Mouse (Mus musculus): ENCODE measurements around the gene Id1.

Id1 gene

GRCm38 (mm10) chr2:152736090-152736601, at the start of gene Id1:
TSS of gene Id1 (plus strand) at chr2:152736251.
- peak; percentile 57 for DNase-seq (ENCODE audit: low spot score)

GRCm38 (mm10) chr2:152686399-152686798, 49.7 kb upstream of the Id1 start:
- DNase-seq (ENCODE audit: low spot score): no peak

DNA sequence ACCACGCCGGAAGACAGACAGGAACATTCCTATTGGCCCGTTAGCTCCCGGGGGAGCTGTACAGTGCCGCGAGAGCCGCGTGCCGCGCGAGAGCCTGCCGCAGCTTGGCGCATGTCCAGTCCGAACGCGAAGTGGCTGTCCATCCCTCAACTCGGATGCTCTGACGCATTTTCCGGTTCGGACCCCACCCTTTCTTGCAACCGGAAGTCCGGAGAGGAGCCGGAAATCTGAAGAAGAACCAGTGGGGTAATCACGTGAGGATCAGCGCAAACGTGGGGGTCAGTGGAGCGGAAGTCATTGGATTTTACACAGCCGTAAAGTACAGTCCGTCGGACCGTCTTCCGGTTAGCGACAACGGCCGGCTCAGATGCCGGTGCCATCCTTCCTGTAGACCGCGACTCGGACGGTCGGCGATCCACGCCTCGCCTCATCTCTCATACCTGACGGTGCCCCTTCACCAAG, 49.2 kb upstream of the Id1 start, which contains the start of gene Mcts2:
TSS of gene Mcts2 (plus strand) at position 230 of the 462 bp plus-strand sequence.
- peak; percentile 71 for DNase-seq (ENCODE audit: low spot score)

DNA sequence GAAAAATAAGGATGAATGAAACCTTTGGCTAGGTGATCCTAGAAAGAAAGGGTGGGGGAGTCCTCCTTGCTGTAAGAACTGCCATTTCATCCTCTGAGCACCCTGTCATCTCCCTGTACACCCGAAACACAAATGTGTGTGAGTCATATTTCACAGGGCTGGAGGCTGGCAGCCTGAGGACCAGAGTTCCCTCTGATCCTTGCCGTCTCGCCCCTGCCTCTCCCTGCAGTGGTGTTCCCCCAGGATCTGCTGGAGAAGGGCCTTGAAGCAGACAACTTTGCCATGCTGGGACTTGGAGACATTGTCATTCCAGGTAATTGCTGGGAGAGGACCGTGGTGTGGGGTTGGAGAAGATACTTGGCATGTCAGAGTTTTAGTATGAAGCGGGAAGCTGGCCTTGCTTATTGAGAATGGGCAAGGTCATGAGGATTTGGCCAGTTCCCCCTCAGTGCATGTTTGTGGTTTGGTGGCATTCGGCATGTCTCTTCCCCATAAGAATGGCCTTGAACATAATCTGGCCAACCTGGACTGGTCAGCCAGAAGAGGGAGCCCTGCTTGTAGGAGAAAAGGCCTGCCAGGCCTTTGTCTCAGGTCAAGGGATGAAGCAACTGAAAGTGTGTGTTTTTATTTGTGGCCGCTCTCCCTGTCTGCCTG, 44.4 kb upstream of the Id1 start:
- no peak for DNase-seq (ENCODE audit: low spot score)

- DNase-seq (ENCODE audit: low spot score): no peak
Measured at GRCm38 (mm10) chr2:152693233-152693632, 42.8 kb upstream of the Id1 start.

DNA sequence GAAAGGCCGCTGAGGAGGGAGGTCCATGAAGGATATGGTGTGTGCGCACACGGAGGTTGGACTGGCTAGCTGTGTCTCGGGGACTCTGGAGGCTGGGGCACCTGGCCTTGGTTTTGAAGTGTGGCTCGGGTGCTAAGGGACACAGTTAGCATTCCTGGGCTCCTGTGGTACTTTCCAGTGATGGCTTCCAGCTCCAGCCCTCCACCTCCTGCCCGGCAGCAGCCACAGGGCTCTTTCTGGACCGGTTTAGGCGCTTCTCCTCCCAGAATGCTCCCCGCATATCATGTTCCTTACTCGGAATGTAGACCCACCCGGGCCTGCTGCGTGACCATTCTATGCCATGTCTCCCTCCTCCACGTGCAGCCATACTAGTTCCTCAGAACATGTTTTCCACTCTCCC, 42.3 kb upstream of the Id1 start:
- DNase-seq (ENCODE audit: low spot score): no peak

GRCm38 (mm10) chr2:152694708-152695107, 41.3 kb upstream of the Id1 start:
- no peak for DNase-seq (ENCODE audit: low spot score)

DNA sequence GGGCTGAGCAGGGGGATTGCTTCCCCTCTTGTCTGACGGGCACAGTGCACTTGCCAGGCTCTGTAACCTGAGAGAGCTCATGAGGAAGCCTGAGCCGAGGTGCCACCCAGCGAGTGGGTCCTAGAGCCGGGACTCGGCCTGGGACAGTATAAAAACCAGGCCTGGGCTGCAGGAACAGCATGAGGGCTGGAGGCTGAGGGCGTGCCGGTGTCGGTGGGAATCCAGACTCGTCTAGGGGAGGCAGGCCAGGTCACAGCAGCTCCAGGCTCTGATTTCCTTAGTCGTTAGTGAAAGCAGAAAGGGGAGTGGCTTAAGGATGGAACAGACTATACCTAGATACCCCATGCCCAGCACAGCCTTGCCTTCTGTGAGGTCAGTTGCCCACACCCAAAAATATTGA, 40.0 kb upstream of the Id1 start:
- DNase-seq (ENCODE audit: low spot score): no peak

DNA sequence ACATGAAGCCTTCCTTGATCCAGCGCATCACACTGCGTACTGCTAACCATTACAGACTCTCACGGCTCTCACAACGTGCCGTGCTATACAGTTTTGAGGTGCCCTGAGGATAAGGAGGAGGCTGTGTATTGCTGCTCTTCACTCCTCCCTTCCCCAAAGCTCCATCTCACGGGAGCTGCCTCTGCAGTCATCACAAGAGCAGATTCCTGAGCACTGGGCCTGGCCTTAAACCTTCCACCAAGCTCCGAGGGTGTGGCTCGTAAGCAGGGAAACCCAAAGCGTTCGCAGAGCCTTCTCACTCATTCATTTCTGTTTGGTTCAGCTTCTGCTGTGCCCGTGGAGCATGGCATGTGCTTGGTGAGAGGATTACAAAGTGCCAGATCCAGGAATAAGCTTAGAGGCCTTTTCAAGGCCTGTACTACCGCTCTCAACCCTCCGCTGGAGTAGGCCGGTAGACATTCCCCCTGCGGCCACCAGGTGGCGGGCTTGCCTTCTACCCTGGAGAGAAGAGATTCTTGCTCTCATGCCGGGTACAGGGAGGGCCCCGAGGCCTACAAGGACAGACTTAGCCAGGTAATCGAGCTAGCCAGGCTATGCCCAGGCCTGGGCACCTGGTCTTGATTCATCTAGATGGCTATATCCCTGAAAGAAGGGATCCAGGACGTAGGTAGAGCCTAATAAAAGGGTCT, 39.4 kb upstream of the Id1 start:
- peak; percentile 80 for DNase-seq (ENCODE audit: low spot score)

DNA sequence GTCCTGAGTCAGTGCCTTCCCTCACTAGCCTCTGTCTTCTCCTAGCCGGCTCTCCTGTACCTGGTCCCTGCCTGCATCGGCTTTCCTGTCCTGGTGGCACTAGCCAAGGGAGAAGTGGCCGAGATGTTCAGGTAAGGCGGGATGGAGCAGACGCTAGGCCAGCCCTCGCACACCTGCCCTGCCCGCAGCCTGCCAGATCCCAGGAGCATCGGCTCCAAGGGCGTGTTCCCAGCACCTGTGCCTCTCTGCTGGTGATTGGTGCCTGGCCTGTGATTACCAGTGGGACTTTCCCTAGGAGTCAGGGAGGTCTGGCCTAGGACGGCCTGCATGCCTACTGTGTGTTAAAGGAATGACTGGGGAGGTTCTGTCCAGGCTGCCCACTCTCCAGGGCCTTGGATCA, 35.9 kb upstream of the Id1 start:
- no peak for DNase-seq (ENCODE audit: low spot score)

- DNase-seq (ENCODE audit: low spot score): no peak
Measured at GRCm38 (mm10) chr2:152700725-152701124, 35.3 kb upstream of the Id1 start.

- DNase-seq (ENCODE audit: low spot score): no peak
Measured at GRCm38 (mm10) chr2:152703596-152704255, 32.3 kb upstream of the Id1 start.

- DNase-seq (ENCODE audit: low spot score): no peak
Measured at GRCm38 (mm10) chr2:152704256-152704605, 31.8 kb upstream of the Id1 start.

GRCm38 (mm10) chr2:152704811-152705370, 31.2 kb upstream of the Id1 start:
- no peak for DNase-seq (ENCODE audit: low spot score)

DNA sequence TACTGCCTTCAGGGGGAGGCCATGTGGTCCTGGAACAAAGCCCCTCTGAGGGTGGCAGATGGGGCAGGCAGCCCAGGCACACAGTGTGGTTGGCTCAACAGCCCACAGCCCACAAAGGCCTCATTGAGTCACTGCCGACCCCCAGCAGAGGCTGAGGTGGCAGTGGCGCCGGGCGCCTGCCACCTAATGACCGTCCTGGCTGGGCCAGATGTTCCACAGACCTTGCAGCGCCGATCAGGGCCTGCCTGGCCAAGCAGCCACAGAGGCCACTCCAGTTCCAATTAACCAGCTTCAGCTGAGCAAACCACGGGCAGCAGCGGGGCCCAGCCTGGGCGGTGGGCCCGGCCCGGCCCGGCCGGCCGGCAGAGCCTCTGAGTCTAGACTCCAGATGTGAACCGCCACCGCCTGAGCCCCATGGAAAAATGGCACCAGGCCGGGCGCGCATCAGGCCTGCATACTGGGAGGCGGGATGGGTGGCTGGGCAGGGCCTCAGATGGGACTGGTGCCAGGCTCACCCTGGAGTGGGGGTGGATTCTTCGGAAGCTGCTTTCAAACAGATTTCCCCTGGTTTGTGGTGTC, 30.0 kb upstream of the Id1 start:
- DNase-seq (ENCODE audit: low spot score): no peak

GRCm38 (mm10) chr2:152707186-152707585, 28.9 kb upstream of the Id1 start:
- DNase-seq (ENCODE audit: low spot score): no peak

- DNase-seq (ENCODE audit: low spot score): peak; percentile 84
Measured at GRCm38 (mm10) chr2:152707627-152708026, 28.4 kb upstream of the Id1 start.

DNA sequence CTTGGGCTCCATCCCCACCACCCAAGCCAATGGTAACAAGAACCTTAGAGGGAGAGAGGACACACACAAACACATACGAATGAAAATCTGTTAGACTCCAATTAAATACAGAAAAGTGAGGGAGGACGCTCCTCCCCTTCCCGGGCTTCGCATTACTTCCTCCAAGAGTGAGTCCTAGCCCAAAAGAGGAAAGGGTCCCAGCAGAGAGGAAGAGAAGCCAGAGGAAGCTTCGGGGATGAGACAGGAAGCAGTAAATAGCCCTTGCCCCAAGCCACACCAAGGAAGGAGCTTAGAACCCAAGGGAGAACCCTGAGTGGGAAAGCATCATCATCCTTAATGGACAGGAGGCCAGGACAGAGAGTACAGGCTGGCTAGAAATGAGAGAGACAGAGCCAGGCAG, 27.0 kb upstream of the Id1 start:
- no peak for DNase-seq (ENCODE audit: low spot score)

GRCm38 (mm10) chr2:152716241-152716772, 19.7 kb upstream of the Id1 start:
- no peak for DNase-seq (ENCODE audit: low spot score)

- DNase-seq (ENCODE audit: low spot score): no peak
Measured at GRCm38 (mm10) chr2:152717652-152718051, 18.4 kb upstream of the Id1 start.

GRCm38 (mm10) chr2:152718076-152718475, 18.0 kb upstream of the Id1 start:
- no peak for DNase-seq (ENCODE audit: low spot score)
